Mouse (Mus musculus) T-helper 17 cell (primary cell): ENCODE data around the gene Gpam.

Source experiments
- in situ Hi-C, 2 experiments: fragments of 300-600 bp; cut with MboI, MseI; formaldehyde crosslinking; loops; 1 replicate in 1 of 2; 2 replicates in 1 of 2; pipeline ENCODE4 v1.15.1; 2025; ENCODE audit warnings: high pct_unique_total_duplicates in 2 of 2

Gene Gpam

DNA sequence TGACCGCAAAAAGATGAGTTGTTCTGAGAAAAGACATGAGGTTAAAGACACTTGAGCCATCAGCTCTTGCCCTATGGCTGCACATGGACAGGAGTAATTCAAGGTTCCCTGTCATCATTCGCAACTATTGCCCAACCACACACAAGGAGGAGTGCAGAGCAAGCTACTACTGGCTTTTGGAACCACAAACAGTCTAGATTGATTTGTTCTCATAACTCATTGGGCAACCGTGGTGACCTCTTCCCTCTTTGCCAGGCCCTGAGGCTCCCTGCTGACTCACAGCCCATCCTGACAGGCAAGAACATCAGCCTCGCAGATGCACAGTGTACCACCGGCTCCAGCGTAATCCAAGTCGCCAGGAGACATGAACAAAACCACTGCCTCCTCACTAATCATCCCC, 12.3 kb upstream of the Gpam start:
- in situ Hi-C loops: loop anchor here in 1 of 2 experiments (10.0 kb wide), 1 partner anchor 64 kb away; no protein-coding TSS in a partner anchor

GRCm38 (mm10) chr19:55138506-55138905, 11.5 kb upstream of the Gpam start:
- in situ Hi-C loops: loop anchor here in 1 of 2 experiments (10.0 kb wide), 1 partner anchor 64 kb away; no protein-coding TSS in a partner anchor

DNA sequence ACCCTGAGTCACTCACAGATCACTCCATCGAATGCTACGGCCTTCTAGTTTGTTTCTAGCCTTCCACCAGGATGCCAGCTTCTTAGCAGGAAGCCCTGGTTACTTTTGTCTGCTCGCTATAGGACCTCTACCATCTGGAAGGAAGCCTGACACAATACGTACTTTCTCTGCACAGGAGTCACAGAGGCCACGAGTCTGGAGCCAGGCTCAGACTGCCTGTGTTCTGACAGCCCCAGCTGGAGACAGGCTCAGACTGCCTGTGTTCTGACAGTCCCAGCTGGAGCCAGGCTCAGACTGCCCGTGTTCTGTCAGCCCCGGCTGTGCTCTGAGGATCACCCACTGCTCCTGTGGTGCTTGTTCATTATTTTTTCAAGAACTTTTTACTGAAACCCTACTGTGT, 10.8 kb upstream of the Gpam start:
- in situ Hi-C loops: loop anchor here in 1 of 2 experiments (10.0 kb wide), 1 partner anchor 63 kb away; no protein-coding TSS in a partner anchor

- in situ Hi-C loops: loop anchor here in 1 of 2 experiments (10.0 kb wide), 1 partner anchor 62 kb away; no protein-coding TSS in a partner anchor
Observed at GRCm38 (mm10) chr19:55136693-55137427, 9.8 kb upstream of the Gpam start.

DNA sequence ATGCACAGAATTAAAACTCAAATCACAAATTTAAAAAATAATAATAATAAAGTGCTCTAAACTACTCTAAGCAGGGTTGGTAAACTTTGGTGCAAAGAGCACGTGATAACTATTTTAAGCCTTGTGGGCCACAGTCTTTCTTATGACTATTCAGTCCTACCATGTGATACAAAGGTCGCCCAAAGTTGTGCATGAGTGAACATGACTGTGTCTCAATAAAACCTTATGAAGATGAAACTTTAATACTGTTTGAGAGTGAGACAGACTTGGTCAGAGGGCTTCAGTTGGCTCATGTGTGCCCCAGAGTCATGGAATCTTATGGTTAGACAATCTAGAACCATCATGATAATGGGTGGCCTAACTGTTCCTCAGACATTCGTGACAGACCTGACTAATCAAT, 8.9 kb upstream of the Gpam start:
- in situ Hi-C loops: loop anchor here in 1 of 2 experiments (10.0 kb wide), 1 partner anchor 61 kb away; no protein-coding TSS in a partner anchor

- in situ Hi-C loops: loop anchor here in 1 of 2 experiments (10.0 kb wide), 1 partner anchor 60 kb away; no protein-coding TSS in a partner anchor
Observed at GRCm38 (mm10) chr19:55134521-55134920, 7.5 kb upstream of the Gpam start.

- in situ Hi-C loops: loop anchor here in 1 of 2 experiments (10.0 kb wide), 1 partner anchor 58 kb away; no protein-coding TSS in a partner anchor
Observed at GRCm38 (mm10) chr19:55132476-55132875, 5.4 kb upstream of the Gpam start.

DNA sequence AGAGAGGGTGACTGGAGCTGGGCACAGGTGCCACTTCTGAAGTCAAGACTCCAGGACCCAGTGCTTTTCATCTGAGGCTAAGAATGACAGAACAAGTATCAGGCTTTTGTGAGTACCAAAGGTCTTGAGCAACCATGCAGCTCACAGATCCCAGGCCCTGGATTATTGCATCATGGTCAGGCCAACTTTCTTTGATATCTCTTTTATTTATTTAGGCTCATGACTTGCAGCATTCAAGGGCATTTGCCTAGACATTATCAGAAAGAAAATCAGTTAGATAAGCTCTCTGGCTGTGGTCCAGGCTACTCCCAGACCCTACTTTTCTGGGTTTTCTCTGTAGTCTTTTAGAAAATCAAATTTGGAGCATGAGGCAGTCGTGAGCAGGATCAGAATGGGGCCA, 4.7 kb upstream of the Gpam start:
- in situ Hi-C loops: loop anchor here in 1 of 2 experiments (10.0 kb wide), 1 partner anchor 57 kb away; no protein-coding TSS in a partner anchor

DNA sequence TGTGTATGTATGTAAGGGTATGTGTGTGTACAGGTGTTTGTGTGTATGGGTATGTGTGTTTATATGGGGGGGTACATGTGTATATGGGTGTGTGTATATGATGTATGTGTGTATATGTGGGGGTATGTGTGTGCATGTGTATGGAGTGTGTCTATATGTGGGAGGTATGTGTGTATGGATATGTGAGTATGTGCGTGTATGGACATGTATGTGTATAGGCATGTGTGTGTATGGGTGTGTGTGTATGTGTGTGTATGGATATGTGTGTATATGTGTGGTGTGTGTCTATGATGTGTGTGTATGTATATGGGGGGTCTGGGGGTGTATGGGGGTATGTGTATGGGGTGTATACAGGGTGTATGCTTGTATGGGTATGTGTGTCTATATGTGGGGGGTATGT, 1.4 kb upstream of the Gpam start:
- in situ Hi-C loops: no loop called here

GRCm38 (mm10) chr19:55125456-55125855, 1.6 kb downstream of the Gpam start:
- in situ Hi-C loops: no loop called here

GRCm38 (mm10) chr19:55123001-55123536, 4.0 kb downstream of the Gpam start:
- in situ Hi-C loops: no loop called here

DNA sequence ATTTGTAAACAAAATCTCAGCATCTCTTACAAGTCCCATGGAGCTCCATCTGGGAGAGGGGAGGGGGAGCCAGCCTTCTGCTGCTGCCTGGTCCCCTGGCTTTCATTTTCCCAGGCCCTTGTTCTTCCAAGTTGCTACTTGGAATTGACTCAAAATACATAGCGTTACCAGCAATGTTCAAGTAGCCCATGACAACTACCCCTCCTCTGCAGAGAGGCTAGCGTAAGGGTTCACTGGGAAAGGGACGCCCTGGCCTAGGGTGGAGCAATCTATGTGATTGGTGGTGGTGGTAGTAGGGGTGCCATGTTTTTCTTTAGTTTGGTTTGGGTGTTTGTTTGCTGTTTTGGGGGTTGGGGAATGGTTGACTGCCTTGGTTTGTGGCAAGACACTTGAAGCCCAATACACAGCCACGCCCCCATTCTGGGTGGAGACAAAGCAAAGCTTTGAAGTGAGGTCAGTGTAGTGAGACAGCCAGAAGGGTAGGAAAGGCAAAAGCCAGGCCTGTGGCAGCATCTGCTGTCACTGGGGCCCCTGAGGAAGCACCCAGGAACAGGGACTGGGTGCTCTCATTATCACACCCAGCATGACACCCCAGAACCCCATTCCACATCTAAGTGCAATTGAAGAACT, 4.6 kb downstream of the Gpam start:
- in situ Hi-C loops: no loop called here

DNA sequence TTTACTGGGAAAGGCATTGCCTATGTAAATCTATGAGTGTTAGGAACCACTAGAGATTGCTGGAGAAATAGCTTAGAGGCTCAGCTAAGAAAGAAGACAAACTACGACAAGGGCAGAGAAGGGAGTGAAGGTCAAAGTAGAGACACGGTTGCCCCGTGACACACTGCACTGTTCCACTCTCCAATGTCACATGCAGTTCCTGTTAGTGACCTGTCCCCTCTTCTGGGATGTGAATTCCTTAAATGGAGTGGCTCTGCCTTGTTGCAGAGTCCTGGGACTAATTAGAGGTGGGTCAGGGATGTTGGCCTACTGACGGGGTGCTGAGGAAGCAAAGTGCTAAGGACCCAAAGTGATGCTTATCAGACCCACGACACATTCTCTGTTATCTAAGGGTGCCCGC, 5.2 kb downstream of the Gpam start:
- in situ Hi-C loops: no loop called here

DNA sequence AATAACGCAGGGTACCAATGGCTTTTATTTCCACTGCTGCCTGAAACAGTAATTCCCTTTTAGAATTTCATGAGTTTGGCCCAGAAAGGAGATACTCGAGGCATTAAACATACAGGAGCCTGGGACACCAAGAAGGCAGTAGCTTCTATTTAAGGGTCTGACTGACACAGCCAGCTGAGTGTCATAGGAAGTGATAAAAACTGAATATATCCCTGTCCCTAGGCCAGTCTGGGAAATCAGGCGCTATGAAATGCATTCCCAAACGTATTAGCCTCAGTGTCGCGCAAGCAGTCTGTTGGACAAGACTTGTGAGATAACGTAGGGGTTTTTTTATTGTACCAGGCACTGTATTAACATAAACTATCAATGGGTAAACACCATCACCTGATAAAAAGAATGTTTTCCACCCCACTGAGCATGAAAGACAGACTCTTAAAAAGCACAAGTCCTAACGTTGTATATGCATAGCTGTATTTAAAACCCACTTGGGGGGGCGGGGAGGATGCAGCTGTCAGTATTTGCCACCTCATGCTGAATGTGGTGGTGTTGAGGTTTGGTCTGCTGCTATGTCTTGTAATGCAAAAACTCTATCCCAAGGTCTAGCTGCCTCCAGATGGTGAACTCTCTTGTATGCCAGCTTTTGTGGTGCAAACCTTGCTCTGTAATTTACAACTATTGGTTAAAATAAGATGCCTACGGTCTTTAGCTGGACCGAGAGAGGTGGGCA, 6.4 kb downstream of the Gpam start:
- in situ Hi-C loops: no loop called here

DNA sequence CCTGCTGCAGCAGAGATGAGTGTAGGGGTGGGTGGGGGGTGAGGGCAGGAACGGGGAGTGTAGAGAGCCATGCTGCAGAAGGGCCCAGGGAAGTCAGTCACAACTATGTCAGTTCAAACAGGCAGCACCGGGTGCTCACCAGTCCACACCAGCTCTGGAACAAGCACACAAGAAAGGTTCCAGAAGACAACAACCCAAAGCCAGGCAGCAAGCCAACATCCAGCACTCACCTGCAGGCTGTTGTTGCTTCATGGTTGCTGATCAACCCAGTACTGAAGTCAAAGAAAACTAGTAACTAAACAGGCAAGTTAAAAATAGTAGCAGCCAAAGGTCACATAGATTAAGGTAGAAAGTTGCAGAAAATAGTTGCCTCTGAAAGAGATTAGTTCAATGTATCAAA, 7.5 kb downstream of the Gpam start:
- in situ Hi-C loops: loop anchor here in 1 of 2 experiments (10.0 kb wide), 1 partner anchor 455 kb away; no protein-coding TSS in a partner anchor

GRCm38 (mm10) chr19:55117991-55118390, 9.0 kb downstream of the Gpam start:
- in situ Hi-C loops: loop anchor here in 1 of 2 experiments (10.0 kb wide), 1 partner anchor 457 kb away; no protein-coding TSS in a partner anchor

DNA sequence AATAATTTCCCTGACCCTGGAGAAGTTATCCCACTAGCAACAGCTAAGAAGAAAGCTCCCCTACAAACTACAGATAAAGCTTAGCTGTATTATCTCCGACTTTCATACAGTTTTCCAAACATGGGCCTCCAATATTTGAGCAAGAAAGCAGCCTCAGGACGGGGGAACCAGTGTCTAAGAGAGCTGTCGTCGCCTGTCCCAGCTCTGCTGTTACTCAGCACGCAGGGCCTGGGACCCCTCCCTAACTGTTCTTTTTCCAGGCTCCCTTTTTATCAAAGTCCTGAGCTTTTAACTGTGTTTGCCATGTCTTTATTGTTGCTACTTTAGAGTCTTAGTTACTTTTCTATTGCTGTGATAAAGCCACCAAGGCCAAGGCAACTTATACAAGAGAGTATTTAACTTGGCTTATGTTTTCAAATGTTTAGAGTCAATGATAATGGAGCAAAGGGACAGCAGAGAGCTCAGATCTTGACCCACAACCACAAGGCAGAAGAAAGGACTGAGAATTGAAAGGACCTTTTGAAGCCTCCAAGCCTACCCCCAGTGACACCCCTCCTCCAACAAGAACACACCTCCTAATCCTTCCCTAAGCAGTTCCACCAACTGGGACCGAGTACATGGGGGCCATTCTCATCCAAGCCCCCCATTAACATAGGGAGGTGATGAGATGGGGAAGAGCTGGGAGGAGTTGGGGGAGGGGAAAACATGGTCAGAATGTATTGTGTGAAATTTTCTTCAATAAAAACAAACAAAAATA, 9.8 kb downstream of the Gpam start:
- in situ Hi-C loops: loop anchor here in 1 of 2 experiments (10.0 kb wide), 1 partner anchor 458 kb away; no protein-coding TSS in a partner anchor

DNA sequence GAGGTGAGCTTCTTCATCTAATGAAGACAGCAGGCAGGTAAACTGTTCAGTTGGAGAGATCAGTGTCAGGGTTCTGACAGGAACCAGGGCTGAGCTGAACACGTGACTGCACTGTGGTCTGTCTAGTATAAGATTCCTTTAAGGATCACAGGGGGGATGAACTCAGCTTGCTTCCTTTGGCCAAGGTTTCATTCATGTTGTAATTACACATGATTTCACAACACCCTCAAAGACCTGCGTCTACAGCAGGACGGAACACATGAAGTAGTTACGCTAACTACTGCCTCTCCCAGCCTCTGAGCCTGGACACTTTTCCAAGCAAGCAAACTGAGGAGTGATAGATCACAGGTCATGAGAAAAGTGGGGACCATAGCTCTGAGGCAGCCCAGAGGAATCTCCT, 11.5 kb downstream of the Gpam start:
- in situ Hi-C loops: loop anchor here in 1 of 2 experiments (10.0 kb wide), 1 partner anchor 459 kb away; no protein-coding TSS in a partner anchor

DNA sequence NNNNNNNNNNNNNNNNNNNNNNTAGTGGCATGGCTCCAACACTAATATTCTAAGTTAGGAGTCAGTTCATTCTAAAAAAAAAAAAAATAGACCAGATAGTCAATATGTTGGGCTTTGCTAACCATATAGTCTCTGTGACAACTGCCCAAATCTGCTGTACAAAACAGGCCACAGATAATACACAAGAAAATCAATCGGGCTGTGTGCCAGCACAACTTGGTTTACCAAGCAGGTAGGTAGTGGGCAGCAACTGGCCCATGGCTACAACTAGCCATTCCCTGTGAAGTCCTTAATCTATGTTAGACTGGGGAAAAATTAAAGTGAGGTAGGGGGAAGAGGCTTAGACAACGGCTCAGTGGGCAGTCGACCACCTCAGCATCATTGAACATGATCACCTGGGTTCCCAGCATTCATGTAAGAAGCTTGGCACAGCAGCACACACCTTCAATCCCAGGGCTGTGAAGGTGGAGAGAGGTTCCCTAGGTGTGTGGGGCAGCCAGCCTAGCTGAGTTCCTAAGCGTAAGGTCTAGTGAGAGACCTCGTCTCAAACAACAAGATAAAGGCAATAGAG, 12.1 kb downstream of the Gpam start:
- in situ Hi-C loops: loop anchor here in 1 of 2 experiments (10.0 kb wide), 1 partner anchor 460 kb away; no protein-coding TSS in a partner anchor

DNA sequence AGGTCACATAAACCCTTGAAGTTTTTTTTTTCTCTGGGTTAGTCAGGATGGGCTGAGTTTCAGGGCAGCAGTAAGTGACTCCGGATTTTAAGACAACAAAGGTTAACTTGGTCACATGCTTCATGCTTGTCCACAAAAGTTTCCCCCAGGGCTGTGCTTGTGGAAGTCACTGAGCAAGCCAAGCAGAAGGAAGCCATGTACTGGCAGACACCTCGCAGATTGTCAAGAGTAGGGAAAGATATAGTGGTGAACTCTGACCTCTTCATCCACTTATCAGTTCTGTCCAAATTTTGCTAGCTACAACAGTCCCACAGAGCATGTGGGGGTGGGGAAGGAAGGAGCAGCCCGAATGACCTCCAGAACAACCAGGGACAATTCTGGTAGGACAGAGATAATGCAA, 19.1 kb downstream of the Gpam start:
- in situ Hi-C loops: no loop called here
